Mouse (Mus musculus) olfactory bulb, adult 2 months (tissue): Measurements from ENCODE around the gene Emilin3.

Experiments used
- CTCF ChIP-seq: fragments of 200-500 bp; IDR thresholded peaks from 2 replicates; pipeline ENCODE4 v1.5.1; 2012; ENCODE audit warnings: low read depth, mild to moderate bottlenecking, low read length, moderate library complexity; ENCODE audit not compliant: insufficient read depth
- POLR2A ChIP-seq: fragments of 200-500 bp; IDR thresholded peaks from 2 replicates; pipeline ENCODE4 v1.6.1; 2012; ENCODE audit warnings: mild to moderate bottlenecking, low read depth, low read length, moderate library complexity; ENCODE audit not compliant: insufficient read depth

DNA sequence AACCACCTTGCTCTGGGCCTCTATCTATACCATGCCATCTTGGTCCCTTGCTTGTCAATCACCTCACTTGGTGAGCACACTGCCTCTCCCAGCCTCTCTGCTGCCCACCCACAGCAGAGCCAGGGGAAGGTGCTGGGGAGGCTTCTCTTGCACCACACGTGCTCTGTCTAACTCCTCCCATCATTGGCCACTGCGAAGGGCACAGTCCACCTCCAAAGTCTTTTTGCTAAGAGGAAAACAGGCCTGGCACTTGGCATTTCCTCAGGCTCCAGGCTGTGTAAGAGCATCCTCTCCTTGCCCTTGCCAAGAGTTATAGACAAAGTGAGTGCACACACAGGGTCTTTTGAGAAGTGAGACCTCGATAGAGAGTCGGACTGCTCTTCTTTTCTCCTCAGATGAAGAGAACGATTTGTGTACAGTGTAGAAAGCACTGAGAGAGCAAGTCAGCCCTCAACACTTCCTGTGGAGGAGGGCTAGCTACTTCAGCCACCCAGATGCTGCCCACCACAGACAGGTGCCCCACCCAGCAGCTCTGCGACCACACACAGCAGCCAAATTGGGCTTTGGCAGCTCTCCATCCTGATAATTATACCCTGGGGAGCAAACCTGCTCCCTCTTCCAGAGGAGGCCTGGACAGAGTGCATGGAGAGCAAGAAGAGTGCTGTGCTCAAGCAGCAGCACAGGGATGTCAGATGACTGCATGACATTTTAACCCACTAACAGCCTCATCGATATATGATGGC lies 41.2 kb upstream of the Emilin3 start:
- TF ChIP-seq POLR2A (no peak), CTCF (no peak)
